Mouse (Mus musculus): ENCODE results near the gene Syap1. TPM values are rescaled to one million over a fixed set of nuclear protein-coding genes. Genes with fewer than 3 reads are reported as not detected.
"Not testable (repeated sequence)": the region's sequence is repeated elsewhere in the genome, so short reads cannot be mapped to it uniquely, and the experiment has no call there.

Syap1 gene
- polyA plus RNA-seq, 1 experiment from 2014 or later, result 39.0 TPM

GRCm38 (mm10) chrX:162873761-162874160 lies 14.5 kb downstream of the Syap1 start:
- 93% methylated on average over 2 of the region's 2 CpGs for WGBS
- H3K9me3 ChIP-seq (replicated peaks), result no peaks in the 10 kb centered on the region
- no peak overlapping the region for H3K9ac ChIP-seq
- H3K4me2 ChIP-seq (replicated peaks), result no peak overlapping the region
- H3K4me1 ChIP-seq, result no peaks in the 10 kb centered on the region
- no peaks in the 10 kb centered on the region for H3K27me3 ChIP-seq
- H3K36me3 ChIP-seq, result peaks cover 10% of the 10 kb centered on the region; the same call in 1 of the 2 replicates
- no peak overlapping the region for H3K4me3 ChIP-seq
- H3K27ac ChIP-seq, result no peak overlapping the region
- ATAC-seq (ENCODE audit: low FRiP score), result no peak

GRCm38 (mm10) chrX:162871734-162872517 lies 16.3 kb downstream of the Syap1 start:
- Histone ChIP-seq H3K4me3 (no peak overlapping the region), H3K9me3 (replicated peaks) (no peaks in the 10 kb centered on the region), H3K9ac (no peak overlapping the region), H3K4me1 (no peaks in the 10 kb centered on the region), H3K27me3 (no peaks in the 10 kb centered on the region), H3K36me3 (peaks cover 7% of the 10 kb centered on the region; the same call in 1 of the 2 replicates), H3K4me2 (replicated peaks) (no peak overlapping the region), H3K27ac (no peak overlapping the region)
- WGBS, result 41% methylated on average over 4 of the region's 4 CpGs
- no peak for ATAC-seq (ENCODE audit: low FRiP score)

GRCm38 (mm10) chrX:162868294-162868965 lies 19.8 kb downstream of the Syap1 start:
- Histone ChIP-seq H3K9ac (no peak overlapping the region), H3K4me3 (no peak overlapping the region), H3K4me1 (no peaks in the 10 kb centered on the region), H3K27ac (no peak overlapping the region), H3K27me3 (no peaks in the 10 kb centered on the region), H3K4me2 (replicated peaks) (no peak overlapping the region), H3K9me3 (replicated peaks) (no peaks in the 10 kb centered on the region), H3K36me3 (0 out of 2 replicates have a peak, but pooled peaks cover 3% of the 10 kb centered on the region)
- no peak for ATAC-seq (ENCODE audit: low FRiP score)
- 83% methylated on average over 3 of the region's 3 CpGs for WGBS

- H3K4me3 ChIP-seq, result no peak overlapping the region
- WGBS, result 81% methylated on average over 1 of the region's 1 CpGs
- no peak overlapping the region for H3K27ac ChIP-seq
- no peak overlapping the region for H3K9ac ChIP-seq
- no peak for ATAC-seq (ENCODE audit: low FRiP score)
- no peaks in the 10 kb centered on the region for H3K36me3 ChIP-seq
- H3K4me2 ChIP-seq (replicated peaks), result no peak overlapping the region
- no peaks in the 10 kb centered on the region for H3K9me3 ChIP-seq (replicated peaks)
- no peaks in the 10 kb centered on the region for H3K4me1 ChIP-seq
- no peaks in the 10 kb centered on the region for H3K27me3 ChIP-seq
These were observed 39.6 kb downstream of the Syap1 start for GRCm38 (mm10) chrX:162848682-162849081.

- no peaks in the 10 kb centered on the region for H3K9me3 ChIP-seq (replicated peaks)
- no peaks in the 10 kb centered on the region for H3K27me3 ChIP-seq
- H3K4me1 ChIP-seq, result no peaks in the 10 kb centered on the region
- H3K9ac ChIP-seq, result no peak overlapping the region
- ATAC-seq (ENCODE audit: low FRiP score), result no peak
- H3K4me3 ChIP-seq, result no peak overlapping the region
- no peaks in the 10 kb centered on the region for H3K36me3 ChIP-seq
- no peak overlapping the region for H3K27ac ChIP-seq
- no peak overlapping the region for H3K4me2 ChIP-seq (replicated peaks)
- WGBS, result 91% methylated on average over 3 of the region's 3 CpGs
These were observed 42.7 kb downstream of the Syap1 start for GRCm38 (mm10) chrX:162845531-162845930.

- Histone ChIP-seq H3K4me1 (no peaks in the 10 kb centered on the region), H3K4me2 (replicated peaks) (no peak overlapping the region), H3K4me3 (no peak overlapping the region), H3K27me3 (no peaks in the 10 kb centered on the region), H3K36me3 (no peaks in the 10 kb centered on the region), H3K9me3 (replicated peaks) (no peaks in the 10 kb centered on the region), H3K9ac (no peak overlapping the region), H3K27ac (no peak overlapping the region)
- WGBS, result 72% methylated on average over 8 of the region's 8 CpGs
- ATAC-seq (ENCODE audit: low FRiP score), result no peak
These were observed 43.7 kb downstream of the Syap1 start for GRCm38 (mm10) chrX:162844447-162845100.

GRCm38 (mm10) chrX:162832101-162832500 lies 56.1 kb downstream of the Syap1 start:
- peak overlapping the region; percentile 35; the same call in 1 of the 2 replicates for H3K27ac ChIP-seq
- H3K4me3 ChIP-seq, result no peak overlapping the region
- peaks cover 3% of the 10 kb centered on the region; the same call in 1 of the 2 replicates for H3K27me3 ChIP-seq
- no peak overlapping the region for H3K4me2 ChIP-seq (replicated peaks)
- H3K9me3 ChIP-seq (replicated peaks), result no peaks in the 10 kb centered on the region
- no peak overlapping the region for H3K9ac ChIP-seq
- WGBS, result 38% methylated on average over 3 of the region's 3 CpGs
- no peaks in the 10 kb centered on the region; the same call in 1 of the 2 replicates for H3K4me1 ChIP-seq
- ATAC-seq (ENCODE audit: low FRiP score), result no peak
- H3K36me3 ChIP-seq, result no peaks in the 10 kb centered on the region

GRCm38 (mm10) chrX:162831542-162831941 lies 56.7 kb downstream of the Syap1 start:
- no peak for ATAC-seq (ENCODE audit: low FRiP score)
- Histone ChIP-seq H3K4me3 (no peak overlapping the region), H3K9ac (no peak overlapping the region), H3K36me3 (no peaks in the 10 kb centered on the region), H3K4me1 (no peaks in the 10 kb centered on the region; the same call in 1 of the 2 replicates), H3K9me3 (replicated peaks) (no peaks in the 10 kb centered on the region), H3K27me3 (peaks cover 3% of the 10 kb centered on the region; the same call in 1 of the 2 replicates), H3K27ac (no peak overlapping the region), H3K4me2 (replicated peaks) (no peak overlapping the region)
- WGBS, result 47% methylated on average over 1 of the region's 1 CpGs

GRCm38 (mm10) chrX:162831036-162831435 lies 57.2 kb downstream of the Syap1 start:
- H3K4me1 ChIP-seq, result no peaks in the 10 kb centered on the region; the same call in 1 of the 2 replicates
- no peak overlapping the region for H3K4me3 ChIP-seq
- H3K9me3 ChIP-seq (replicated peaks), result no peaks in the 10 kb centered on the region
- WGBS, result 0% methylated on average over 1 of the region's 1 CpGs
- H3K27ac ChIP-seq, result no peak overlapping the region
- ATAC-seq (ENCODE audit: low FRiP score), result no peak
- H3K9ac ChIP-seq, result no peak overlapping the region
- no peaks in the 10 kb centered on the region for H3K36me3 ChIP-seq
- H3K27me3 ChIP-seq, result peaks cover 3% of the 10 kb centered on the region; the same call in 1 of the 2 replicates
- no peak overlapping the region for H3K4me2 ChIP-seq (replicated peaks)

- H3K9ac ChIP-seq; ATAC-seq (ENCODE audit: low FRiP score); H3K4me2 ChIP-seq (replicated peaks); H3K4me1 ChIP-seq; H3K27ac ChIP-seq; H3K4me3 ChIP-seq; H3K27me3 ChIP-seq; H3K36me3 ChIP-seq; H3K9me3 ChIP-seq (replicated peaks): not testable (repeated sequence)
- 70% methylated on average over 2 of the region's 2 CpGs for WGBS
These were observed 57.9 kb downstream of the Syap1 start for GRCm38 (mm10) chrX:162830313-162830712.

- Histone ChIP-seq H3K4me3 (peak overlapping the region; percentile 54), H3K4me2 (replicated peaks) (peak overlapping the region; percentile 30), H3K27me3 (peaks cover 3% of the 10 kb centered on the region; the same call in 1 of the 2 replicates), H3K9ac (no peak overlapping the region), H3K9me3 (replicated peaks) (no peaks in the 10 kb centered on the region), H3K36me3 (no peaks in the 10 kb centered on the region), H3K27ac (no peak overlapping the region), H3K4me1 (no peaks in the 10 kb centered on the region; the same call in 1 of the 2 replicates)
- WGBS, result 40% methylated on average over 5 of the region's 5 CpGs
- peak; percentile 30; the same call in 1 of the 2 replicates for ATAC-seq (ENCODE audit: low FRiP score)
These were observed 58.5 kb downstream of the Syap1 start for GRCm38 (mm10) chrX:162829741-162830140.

GRCm38 (mm10) chrX:162829203-162829708 lies 59.0 kb downstream of the Syap1 start, which contains the start of gene Txlng:
Gene Txlng (minus strand): TSS chrX:162829454.
- 17% methylated on average over 36 of the region's 37 CpGs for WGBS
- peak within 1 kb of the TSS; percentile 54 for H3K4me3 ChIP-seq
- ATAC-seq (ENCODE audit: low FRiP score), result peak; percentile 98
- H3K9ac ChIP-seq, result peak within 1 kb of the TSS; percentile 66
- H3K4me2 ChIP-seq (replicated peaks), result peak within 1 kb of the TSS; percentile 75
- peaks cover 3% of the 10 kb centered on the region; the same call in 1 of the 2 replicates for H3K27me3 ChIP-seq
- no peak within 1 kb of the TSS for H3K27ac ChIP-seq
- no peaks in the 10 kb centered on the region for H3K9me3 ChIP-seq (replicated peaks)
- H3K36me3 ChIP-seq, result no peaks in the 10 kb centered on the region
- no peaks in the 10 kb centered on the region; the same call in 1 of the 2 replicates for H3K4me1 ChIP-seq

Data from hindbrain, embryonic 12.5 days (tissue).